27 mouse cellular contexts compared by ENCODE assay signal in genomic region chr10:26664270-26664669, GRCm38 (mm10).
"Had no signal": no experiment of that assay in that cellular context is flagged by ENCODE, and none has a peak within 500 bp of the region (broad histone marks: within the 10 kb centered on the region; RNA-seq: fewer than 3 reads in every experiment).

No protein-coding gene starts in this region.

- H3K9ac ChIP-seq: heart, embryonic 13.5 days; heart, embryonic 15.5 days; hindbrain, embryonic 13.5 days; hindbrain, embryonic 15.5 days; intestine, embryonic 15.5 days; limb, embryonic 13.5 days; limb, embryonic 15.5 days; liver, embryonic 12.5 days; liver, embryonic 14.5 days had no signal

- DNase-seq: gastrocnemius, adult 2 months; gastrocnemius, postnatal 10 days; gastrocnemius, postnatal 25 days; heart, adult 11 months; heart, adult 2 months; heart, postnatal 14 days; heart, postnatal 36 days; kidney, adult 18-20 months; kidney, adult 8-10 months; kidney, postnatal 10 days; kidney, postnatal 25 days; kidney, postnatal 4 days; layer of hippocampus, adult 9-11 months; layer of hippocampus, postnatal 36 days; left cerebral cortex, postnatal 4 days had no signal

- H3K36me3 ChIP-seq: heart, embryonic 13.5 days; heart, embryonic 15.5 days; hindbrain, embryonic 13.5 days; hindbrain, embryonic 15.5 days; intestine, embryonic 15.5 days; limb, embryonic 13.5 days; limb, embryonic 15.5 days; liver, embryonic 12.5 days had no signal

- H3K4me2 ChIP-seq: heart, embryonic 11.5 days; heart, embryonic 13.5 days; heart, embryonic 15.5 days; hindbrain, embryonic 13.5 days; hindbrain, embryonic 15.5 days; intestine, embryonic 15.5 days; limb, embryonic 13.5 days; limb, embryonic 15.5 days; liver, embryonic 12.5 days had no signal

- H3K27me3 ChIP-seq: heart, embryonic 13.5 days; heart, embryonic 15.5 days; hindbrain, embryonic 13.5 days; hindbrain, embryonic 15.5 days; intestine, embryonic 15.5 days; limb, embryonic 13.5 days; limb, embryonic 15.5 days; liver, embryonic 12.5 days had no signal

- H3K4me3 ChIP-seq: gastrocnemius, adult 2 months; heart, adult 2 months; heart, embryonic 13.5 days; heart, embryonic 15.5 days; hindbrain, embryonic 13.5 days; hindbrain, embryonic 15.5 days; intestine, embryonic 15.5 days; limb, embryonic 13.5 days; limb, embryonic 15.5 days; liver, embryonic 12.5 days had no signal

- H3K4me1 ChIP-seq: heart, embryonic 13.5 days; heart, embryonic 15.5 days; hindbrain, embryonic 13.5 days; hindbrain, embryonic 15.5 days; intestine, embryonic 15.5 days; limb, embryonic 13.5 days; limb, embryonic 15.5 days; liver, embryonic 12.5 days had no signal

- H3K27ac ChIP-seq: gastrocnemius, adult 2 months; heart, adult 2 months; heart, embryonic 13.5 days; heart, embryonic 15.5 days; hindbrain, embryonic 13.5 days; hindbrain, embryonic 15.5 days; hindbrain, postnatal 0 days; intestine, embryonic 15.5 days; limb, embryonic 13.5 days; limb, embryonic 15.5 days; liver, embryonic 12.5 days; liver, embryonic 14.5 days had no signal

- H3K9me3 ChIP-seq: heart, embryonic 13.5 days; heart, embryonic 15.5 days; hindbrain, embryonic 13.5 days; hindbrain, embryonic 15.5 days; intestine, embryonic 15.5 days; limb, embryonic 13.5 days; limb, embryonic 15.5 days; liver, embryonic 12.5 days had no signal

- ATAC-seq: hindbrain, postnatal 0 days; intestine, embryonic 15.5 days; intestine, postnatal 0 days; liver, embryonic 12.5 days had no signal
